Mouse (Mus musculus) intestine, embryonic 14.5 days (tissue): ENCODE data around the gene Gm11127. TPM values are rescaled to one million over a fixed set of nuclear protein-coding genes. Genes with fewer than 3 reads are reported as not detected.
"Not testable (repeated sequence)": the region's sequence is repeated elsewhere in the genome, so short reads cannot be mapped to it uniquely, and the experiment has no call there.

ENCODE experiments used
- ATAC-seq: fragments of 200-750 bp; cut with Nextera tagmentation; replicated peaks from 2 replicates; pipeline ENCODE4 v1.8.0; 2017; ENCODE audit warnings: low read depth, moderate number of reproducible peaks, moderate TSS enrichment, moderate library complexity; ENCODE audit not compliant: low FRiP score, low TSS enrichment
- DNase-seq: peaks from one replicate; pipeline ENCODE4 v3.0.0-alpha.2; 2018; ENCODE audit warnings: low spot score
- H3K27ac ChIP-seq: fragments of 300-500 bp; sonication (generic); 2 replicates; pipeline ENCODE4 v1.5.1; 2014; ENCODE audit warnings: low read depth, mild to moderate bottlenecking, control low read depth
- H3K27me3 ChIP-seq: fragments of 300-500 bp; sonication (generic); replicated peaks from 2 replicates; pipeline ENCODE4 v1.6.1; 2014; ENCODE audit warnings: low read length, control low read depth; ENCODE audit not compliant: control insufficient read depth, insufficient read depth
- H3K36me3 ChIP-seq: fragments of 300-500 bp; sonication (generic); 2 replicates; pipeline ENCODE4 v1.6.1; 2014; ENCODE audit warnings: low read length, control low read depth; ENCODE audit not compliant: control insufficient read depth, insufficient read depth
- H3K4me1 ChIP-seq: fragments of 300-500 bp; sonication (generic); replicated peaks from 2 replicates; pipeline ENCODE4 v1.6.1; 2014; ENCODE audit warnings: low read length, control low read depth, mixed read lengths; ENCODE audit not compliant: control insufficient read depth, insufficient read depth
- H3K4me2 ChIP-seq: fragments of 300-500 bp; sonication (generic); 2 replicates; pipeline ENCODE4 v1.6.1; 2014; ENCODE audit warnings: low read length
- H3K4me3 ChIP-seq: fragments of 300-500 bp; sonication (generic); 2 replicates; pipeline ENCODE4 v1.5.1; 2014; ENCODE audit warnings: low read depth, low read length, control low read depth, mixed read lengths
- H3K9ac ChIP-seq: fragments of 300-500 bp; sonication (generic); 2 replicates; pipeline ENCODE4 v1.6.1; 2014; ENCODE audit warnings: mild to moderate bottlenecking, low read length
- H3K9me3 ChIP-seq: fragments of 300-500 bp; sonication (generic); 2 replicates; pipeline ENCODE4 v1.6.1; 2016; ENCODE audit warnings: low read length, control low read depth; ENCODE audit not compliant: control insufficient read depth
- WGBS: fragments of 180-500 bp; shearing (Covaris S2); extraction: QIAGEN DNeasy Blood & Tissue Kit; methylation state at CpG from one replicate; pipeline ENCODE4 v1.1.7; 2014; 5-methylcytosine and 5-hydroxymethylcytosine counted together
- polyA plus RNA-seq: library from polyadenylated mRNA; unstranded; fragments of >200 nt; fragmentation: Nextera tagmentation; extraction: Ambion mirVana; gene quantifications from 2 replicates; pipeline ENCODE4 v1.2.1, GENCODE M21; 2014

The Gm11127 gene
- polyA plus RNA-seq, 1 experiment from 2014 or later = not detected

DNA sequence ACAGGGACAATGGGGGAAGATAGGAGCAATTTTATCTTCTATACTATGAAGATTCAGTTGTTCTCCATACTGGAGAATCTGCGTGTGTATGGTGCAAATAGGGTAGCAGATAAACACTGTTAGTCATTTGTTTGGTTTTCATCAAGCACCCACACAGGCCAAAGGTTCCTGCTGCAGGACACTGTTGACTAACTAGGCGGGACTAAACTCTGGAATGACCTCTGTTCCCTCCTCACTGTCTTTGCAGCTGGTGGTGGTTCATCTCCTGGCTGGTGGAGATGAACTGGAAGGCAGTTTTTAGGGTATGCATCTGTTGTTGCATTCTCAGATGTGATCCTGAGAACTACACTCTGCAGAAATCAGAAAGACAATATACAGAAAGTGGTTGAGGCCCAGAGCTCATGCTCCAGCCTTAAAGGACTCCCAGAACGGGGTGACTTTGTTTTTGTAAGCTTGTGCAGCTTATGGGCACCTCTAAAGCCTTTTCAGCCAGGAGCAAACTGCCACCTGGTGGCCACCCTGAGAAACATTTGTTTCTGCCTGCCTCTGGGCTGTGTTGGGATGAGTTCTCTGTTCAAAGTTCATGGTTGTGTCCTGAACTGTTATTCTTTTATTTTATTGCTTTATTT, 23.0 kb downstream of the Gm11127 start:
- ATAC-seq = 0 out of 2 replicates have a peak, but pooled peaks have one; percentile 31
- not testable (repeated sequence) for H3K9me3 ChIP-seq, DNase-seq, H3K27me3 ChIP-seq, H3K4me3 ChIP-seq, H3K4me1 ChIP-seq, H3K9ac ChIP-seq, H3K36me3 ChIP-seq, H3K27ac ChIP-seq, H3K4me2 ChIP-seq
- WGBS = 19% methylated on average over 3 of the region's 3 CpGs

DNA sequence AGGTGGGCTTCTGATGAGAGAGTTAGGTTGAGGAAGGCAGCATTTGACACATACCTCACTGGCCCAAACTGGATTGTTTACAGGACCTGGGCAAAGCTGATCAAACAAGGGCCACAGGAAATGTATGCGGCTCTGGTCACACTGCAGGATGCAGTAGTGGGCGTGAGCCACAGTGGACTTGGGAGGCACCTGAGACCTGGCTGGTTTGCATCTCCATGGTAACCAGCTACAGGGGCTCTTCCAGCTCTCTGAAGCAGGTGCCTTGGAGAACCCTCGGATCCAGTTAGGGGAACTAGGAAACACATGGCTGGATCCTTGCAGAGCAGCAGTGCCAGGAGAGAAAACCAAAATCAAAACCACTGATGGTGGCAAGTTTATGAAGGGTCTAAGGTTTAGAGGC, 23.6 kb downstream of the Gm11127 start:
- H3K27me3 ChIP-seq, H3K27ac ChIP-seq, ATAC-seq, H3K4me1 ChIP-seq, DNase-seq, H3K4me2 ChIP-seq, H3K9ac ChIP-seq, H3K4me3 ChIP-seq, H3K36me3 ChIP-seq, H3K9me3 ChIP-seq: not testable (repeated sequence)
- 44% methylated on average over 3 of the region's 3 CpGs for WGBS

DNA sequence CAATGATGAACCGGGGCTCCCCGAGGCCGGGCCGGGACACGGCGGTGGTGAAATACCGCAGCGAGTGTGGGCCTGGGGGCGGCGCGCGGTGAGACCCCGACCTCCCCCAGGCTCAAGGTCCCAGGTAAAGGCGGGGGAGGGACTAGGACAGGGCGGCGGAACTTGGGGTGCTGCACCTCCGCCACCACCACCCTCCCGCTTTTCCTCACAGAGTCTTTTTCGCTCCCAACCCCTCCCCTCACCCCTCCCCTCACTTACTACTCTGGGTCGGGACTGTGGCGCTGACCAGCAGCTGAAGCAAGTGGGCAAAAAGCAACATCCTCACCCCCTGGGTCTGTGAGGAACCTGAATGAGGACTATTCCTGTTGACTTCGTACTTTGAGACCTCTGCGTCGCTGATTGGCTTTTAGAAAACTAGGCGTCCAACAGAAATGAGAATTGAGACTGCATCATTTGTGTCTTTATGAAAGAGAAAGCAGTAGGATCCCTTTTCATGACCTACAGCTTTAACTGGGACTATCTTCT, 25.8 kb downstream of the Gm11127 start, which contains the start of gene H2-T23:
Gene H2-T23 (minus strand): TSS at position 505 of the 525 bp plus-strand sequence.
- DNase-seq (peak; percentile 72), ATAC-seq (peak; percentile 30; the same call in 1 of the 2 replicates)
- not testable (repeated sequence) for H3K4me1 ChIP-seq, H3K27me3 ChIP-seq, H3K27ac ChIP-seq, H3K9me3 ChIP-seq, H3K36me3 ChIP-seq
- WGBS = under 1% methylated on average over 25 of the region's 25 CpGs
- Histone ChIP-seq H3K9ac (0 out of 2 replicates have a peak within 1 kb of the TSS, but pooled peaks have one; percentile 30), H3K4me3 (peak within 1 kb of the TSS; percentile 39), H3K4me2 (peak within 1 kb of the TSS; percentile 79)

DNA sequence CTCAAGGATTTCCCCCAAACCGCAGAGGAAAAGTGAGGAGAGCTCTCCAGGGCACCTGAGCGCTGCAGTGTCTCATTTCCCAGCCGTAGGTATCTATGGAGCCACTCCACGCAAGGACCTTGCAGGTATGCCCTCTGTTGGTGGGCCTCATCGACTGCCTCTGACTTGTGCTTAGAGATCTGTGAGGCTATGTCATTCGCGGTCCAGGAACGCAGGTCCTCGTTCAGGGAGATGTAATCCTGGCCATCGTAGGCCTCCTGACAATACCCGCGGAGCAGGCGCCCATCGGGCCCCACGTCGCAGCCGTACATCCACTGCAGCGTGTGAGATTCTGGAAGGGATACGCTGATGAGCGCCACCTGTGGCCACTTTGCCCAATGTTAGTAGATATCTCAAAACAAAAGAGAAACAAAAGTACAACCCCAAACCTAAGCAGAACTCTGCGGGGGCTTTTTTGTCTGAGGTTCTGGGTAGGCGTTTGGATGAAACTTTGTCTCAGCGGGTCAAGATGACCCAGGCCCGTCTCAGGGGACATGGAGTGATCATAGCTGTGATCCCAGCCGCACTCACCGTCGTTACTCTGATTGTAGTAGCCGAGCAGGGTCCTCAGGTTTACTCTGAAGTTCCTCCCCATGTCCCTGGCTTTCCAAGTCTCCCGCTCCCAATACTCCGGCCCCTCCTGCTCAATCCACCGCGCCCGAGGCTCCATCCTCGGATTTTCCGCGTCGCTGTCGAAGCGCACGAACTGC, 26.4 kb downstream of the Gm11127 start:
- ATAC-seq = peak; percentile 56; the same call in 1 of the 2 replicates

DNA sequence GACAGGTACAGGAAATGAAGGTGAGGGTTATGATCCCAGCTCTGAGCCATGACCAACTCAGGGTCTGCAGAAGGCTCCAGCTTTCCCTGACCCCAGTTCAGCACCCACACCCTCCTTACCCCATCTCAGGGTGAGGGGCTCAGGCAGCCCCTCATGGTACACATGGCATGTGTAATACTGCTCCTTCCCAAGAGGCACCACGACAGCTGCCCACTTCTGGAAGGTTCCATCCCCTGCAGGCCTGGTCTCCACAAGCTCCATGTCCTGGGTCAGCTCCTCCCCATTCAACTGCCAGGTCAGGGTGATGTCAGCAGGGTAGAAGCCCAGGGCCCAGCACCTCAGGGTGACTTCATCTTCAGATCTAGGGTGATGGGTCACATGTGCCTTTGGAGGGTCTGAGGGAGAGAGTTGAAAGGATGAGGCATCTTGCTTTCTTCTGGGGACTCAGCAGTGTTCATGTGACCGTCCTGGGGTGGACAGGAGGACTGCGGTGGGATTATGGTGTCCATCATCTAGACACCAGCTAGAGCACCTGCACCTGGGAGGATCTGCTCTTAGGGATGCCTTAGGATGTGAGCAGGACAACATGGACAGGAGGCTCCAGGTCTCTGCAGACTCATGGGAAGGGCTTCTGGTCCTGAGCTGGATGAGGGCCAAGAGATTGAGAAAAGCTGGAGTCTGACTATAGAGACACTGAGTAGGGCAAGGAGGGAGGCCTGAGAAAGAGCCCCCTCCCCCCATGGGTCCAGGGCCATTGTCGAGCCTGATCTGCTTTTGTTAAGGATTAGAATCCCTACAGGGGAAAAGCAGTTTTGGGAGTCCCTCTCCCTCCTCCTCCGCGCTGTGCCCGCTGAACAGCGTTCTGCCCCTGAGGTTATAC, 27.2 kb downstream of the Gm11127 start:
- not testable (repeated sequence) for H3K27me3 ChIP-seq, H3K36me3 ChIP-seq, H3K4me1 ChIP-seq, H3K27ac ChIP-seq, ATAC-seq, DNase-seq, H3K9ac ChIP-seq, H3K9me3 ChIP-seq
- peak overlapping the region; percentile 79 for H3K4me2 ChIP-seq
- WGBS = 49% methylated on average over 8 of the region's 8 CpGs
- 0 out of 2 replicates have a peak overlapping the region, but pooled peaks have one; percentile 39 for H3K4me3 ChIP-seq

More for the DNA sequence above, 26.4 kb downstream of the Gm11127 start:
- DNase-seq = peak; percentile 69
- H3K27me3 ChIP-seq, H3K9me3 ChIP-seq, H3K4me1 ChIP-seq, H3K36me3 ChIP-seq, H3K27ac ChIP-seq: not testable (repeated sequence)
- Histone ChIP-seq H3K4me2 (peak overlapping the region; percentile 79), H3K4me3 (peak overlapping the region; percentile 39), H3K9ac (0 out of 2 replicates have a peak overlapping the region, but pooled peaks have one; percentile 30)
- WGBS = 2% methylated on average over 40 of the region's 40 CpGs

DNA sequence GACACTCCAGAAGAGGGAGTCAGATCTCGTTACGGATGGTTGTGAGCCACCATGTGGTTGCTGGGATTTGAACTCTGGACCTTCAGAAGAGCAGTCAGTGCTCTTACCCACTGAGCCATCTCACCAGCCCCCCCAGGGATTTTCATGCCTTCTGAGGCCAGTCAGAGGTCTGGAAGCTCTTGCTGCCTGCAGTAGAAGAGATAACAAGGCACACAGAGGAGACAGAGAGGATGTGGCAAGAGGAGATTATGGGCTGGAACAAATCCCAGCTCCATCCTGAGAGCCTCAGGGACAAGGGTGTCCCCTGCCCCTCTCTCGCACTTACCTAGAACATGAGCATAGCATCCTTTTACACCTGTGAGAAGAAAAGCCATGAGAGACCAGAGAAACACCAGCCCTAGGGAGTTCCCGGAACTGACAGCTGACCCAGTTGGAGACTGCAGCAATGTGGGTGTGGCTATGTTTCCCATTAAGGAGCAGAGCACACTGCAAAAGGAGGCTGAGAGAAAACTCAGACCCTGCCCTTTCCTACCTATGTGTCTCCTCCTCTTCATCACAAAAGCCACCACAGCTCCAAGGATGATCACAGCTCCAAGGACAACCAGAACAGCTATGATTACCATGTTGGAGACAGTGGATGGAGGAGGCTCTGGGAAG, 28.0 kb downstream of the Gm11127 start:
- H3K27me3 ChIP-seq, H3K9ac ChIP-seq, H3K4me3 ChIP-seq, H3K4me2 ChIP-seq, H3K9me3 ChIP-seq, H3K27ac ChIP-seq, H3K4me1 ChIP-seq, DNase-seq, ATAC-seq, H3K36me3 ChIP-seq: not testable (repeated sequence)
- 75% methylated on average over 2 of the region's 4 CpGs for WGBS

DNA sequence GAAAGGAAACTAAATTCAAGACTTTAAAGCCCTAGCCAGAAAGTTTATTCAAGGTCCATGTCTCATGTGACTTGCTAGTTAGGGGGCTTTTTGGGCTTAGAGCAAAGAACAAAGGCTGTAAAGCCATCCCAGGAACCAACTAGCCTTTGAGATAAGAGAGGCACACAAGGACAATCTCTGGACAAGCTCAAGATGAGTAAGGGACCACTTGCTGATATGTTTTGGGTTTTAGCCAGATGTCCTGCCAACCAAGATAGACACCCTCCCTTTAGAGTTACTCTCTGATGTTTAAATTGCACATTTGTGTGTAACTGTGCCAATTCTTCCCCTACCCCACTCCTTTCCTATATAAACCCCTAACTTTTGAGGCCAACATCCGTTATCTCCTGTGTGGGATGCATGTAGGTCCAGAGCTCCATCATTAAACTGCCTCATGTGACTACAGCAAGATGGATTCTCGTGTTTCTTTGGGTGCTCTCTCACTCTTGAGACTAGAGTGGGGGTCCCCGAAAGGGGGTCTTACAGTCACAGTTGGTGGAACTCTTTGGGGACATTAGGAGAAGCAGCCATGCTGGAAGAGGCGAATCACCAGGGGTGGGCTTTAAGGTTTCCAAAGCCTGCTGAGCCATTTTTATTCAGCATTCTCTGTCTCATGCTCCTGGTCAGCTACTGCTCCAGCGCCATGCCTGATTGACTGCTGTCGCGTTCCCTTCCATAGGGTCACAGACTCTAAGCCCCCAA, 29.1 kb downstream of the Gm11127 start:
- WGBS = 86% methylated on average over 7 of the region's 7 CpGs
- no peak overlapping the region for H3K4me3 ChIP-seq
- no peaks in the 10 kb centered on the region for H3K27me3 ChIP-seq
- H3K4me1 ChIP-seq = peaks cover 2% of the 10 kb centered on the region; the same call in 1 of the 2 replicates
- ATAC-seq (no peak), DNase-seq (no peak)
- no peaks in the 10 kb centered on the region for H3K36me3 ChIP-seq
- no peak overlapping the region for H3K4me2 ChIP-seq
- H3K27ac ChIP-seq = no peak overlapping the region
- no peaks in the 10 kb centered on the region for H3K9me3 ChIP-seq
- no peak overlapping the region for H3K9ac ChIP-seq
